Mouse (Mus musculus): ENCODE results near the gene Wrap73.

The Wrap73 gene

DNA sequence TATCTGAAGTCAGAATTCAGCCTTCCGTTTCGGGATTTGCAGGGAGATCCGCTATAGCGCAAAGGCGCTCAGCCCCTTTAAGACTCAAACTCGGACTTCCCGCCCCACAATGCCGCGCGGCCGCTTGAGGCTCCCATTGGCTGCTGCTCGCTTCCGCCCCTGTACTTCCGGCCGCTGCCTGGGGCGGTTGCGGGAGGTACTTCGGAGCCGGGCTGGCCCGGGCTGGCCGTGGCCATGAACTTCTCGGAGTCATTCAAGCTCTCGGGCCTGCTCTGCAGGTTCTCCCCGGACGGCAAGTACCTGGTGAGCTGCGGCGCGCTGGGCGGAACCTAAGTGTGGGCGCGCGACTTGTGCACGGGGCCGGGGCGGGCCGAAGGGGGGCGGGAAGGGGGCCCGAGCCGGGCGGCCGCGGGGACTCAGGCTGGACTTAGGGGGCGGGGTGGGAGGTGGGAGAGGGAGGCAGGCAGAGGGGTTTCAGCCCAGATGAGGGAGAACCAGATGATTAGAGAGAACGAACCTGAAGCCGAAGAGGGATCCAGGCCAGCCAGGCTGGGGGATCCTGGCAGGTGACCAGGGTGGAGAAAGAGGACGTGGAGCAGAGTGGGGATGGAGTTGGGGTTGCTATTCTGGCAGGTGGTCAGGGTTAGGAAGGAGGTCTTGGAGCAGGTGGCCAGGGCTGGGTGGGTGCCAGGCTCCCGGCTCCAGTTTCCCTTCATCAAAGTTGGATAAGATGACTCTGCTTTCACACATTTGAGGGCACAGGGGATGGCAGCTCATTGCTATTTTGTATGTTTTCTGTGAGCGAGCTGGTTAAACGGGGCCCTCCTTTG, at the start of gene Wrap73:
Gene Wrap73 (plus strand): TSS at position 162 of the 830 bp plus-strand sequence.
- peak; percentile 90 for DNase-seq (ENCODE audit: low spot score in 2 of 2)

DNA sequence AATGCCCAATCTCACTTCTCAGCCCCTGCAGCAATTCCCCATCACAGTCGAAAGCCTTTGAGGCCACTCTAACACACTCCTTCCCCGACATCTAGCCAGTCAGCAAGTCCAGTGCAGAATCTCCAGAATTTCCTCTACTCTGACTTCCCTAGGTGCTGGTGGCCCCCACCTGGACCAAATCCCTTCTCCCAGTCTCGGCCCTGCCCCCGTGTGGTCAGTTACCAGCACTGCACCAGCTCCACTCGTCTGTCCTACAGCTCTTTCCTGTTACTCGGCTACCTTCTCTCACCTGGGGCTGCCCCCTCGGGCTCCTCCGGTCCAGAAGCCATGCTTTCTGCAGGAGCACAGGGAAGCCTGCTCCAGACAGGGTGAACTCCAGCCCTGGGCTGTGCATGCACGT, 49.0 kb upstream of the Wrap73 start:
- no peak for DNase-seq (ENCODE audit: low spot score in 2 of 2)

DNA sequence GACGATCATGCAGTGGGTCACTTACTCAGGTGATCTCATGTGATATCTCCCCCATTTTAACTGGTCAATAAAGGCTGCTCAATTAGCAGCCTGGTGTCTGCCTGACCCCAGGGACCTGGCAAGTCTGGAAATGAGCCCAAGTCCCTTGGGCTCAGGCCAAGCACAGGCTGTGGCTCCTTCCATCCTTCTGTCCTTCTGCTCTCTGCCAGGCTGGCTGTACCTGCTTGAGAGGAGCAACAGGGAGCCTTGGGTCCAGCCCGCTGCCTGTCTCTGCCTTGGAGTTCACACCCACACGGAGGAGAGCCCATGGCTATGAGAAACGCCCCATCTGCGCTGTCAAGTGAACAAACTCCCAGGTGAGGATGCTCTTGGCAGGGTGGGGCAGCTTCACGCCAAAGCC, 46.1 kb upstream of the Wrap73 start:
- DNase-seq (ENCODE audit: low spot score in 2 of 2), result no peak

DNA sequence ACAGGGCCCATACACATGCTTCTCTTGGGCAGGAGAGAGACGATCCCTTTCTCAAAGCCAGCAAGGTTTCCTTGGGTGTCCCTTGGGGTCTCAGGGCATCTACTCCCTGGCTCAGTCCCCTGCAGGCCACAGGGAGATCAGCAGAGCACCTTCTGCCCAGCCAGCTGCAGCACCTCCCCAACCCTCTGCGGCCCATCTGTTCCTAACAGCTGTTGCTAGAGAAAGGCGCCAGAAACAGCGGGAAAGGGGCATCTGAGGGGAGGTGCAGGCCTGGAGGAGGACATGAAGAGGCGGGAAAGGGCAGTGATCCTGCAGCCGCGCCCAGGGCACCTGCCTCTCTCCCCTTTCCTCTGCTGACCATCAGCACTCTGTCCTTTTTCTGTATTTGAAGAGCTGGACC, 42.8 kb upstream of the Wrap73 start:
- DNase-seq (ENCODE audit: low spot score in 2 of 2), result no peak

DNA sequence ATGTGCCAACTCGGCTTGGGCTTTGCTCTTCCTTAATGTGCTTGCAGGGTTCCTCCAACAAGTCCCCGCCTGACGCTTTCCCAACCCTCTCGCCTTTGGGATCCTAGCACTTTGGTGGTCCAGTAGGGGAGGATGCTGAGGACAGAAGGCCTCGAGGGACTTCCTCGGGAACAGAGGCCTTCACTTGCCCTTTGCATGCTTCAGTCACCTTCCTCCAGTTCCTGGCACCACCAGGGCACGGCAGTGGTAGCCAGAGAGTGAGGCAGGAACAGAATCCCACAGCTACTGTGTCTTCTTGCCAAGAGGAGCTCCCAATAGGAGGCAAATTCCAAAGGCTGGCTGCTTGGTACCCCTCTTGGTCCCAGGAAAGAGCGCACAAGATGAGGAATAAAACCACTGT, 38.8 kb upstream of the Wrap73 start:
- DNase-seq (ENCODE audit: low spot score in 2 of 2), result no peak

- DNase-seq (ENCODE audit: low spot score in 2 of 2), result no peak
These were observed 38.3 kb upstream of the Wrap73 start for GRCm38 (mm10) chr4:154103912-154104311.

- peak in 1 of 2 experiments; percentile 11 for DNase-seq (ENCODE audit: low spot score in 2 of 2)
These were observed 36.7 kb upstream of the Wrap73 start for GRCm38 (mm10) chr4:154105381-154106001.

DNA sequence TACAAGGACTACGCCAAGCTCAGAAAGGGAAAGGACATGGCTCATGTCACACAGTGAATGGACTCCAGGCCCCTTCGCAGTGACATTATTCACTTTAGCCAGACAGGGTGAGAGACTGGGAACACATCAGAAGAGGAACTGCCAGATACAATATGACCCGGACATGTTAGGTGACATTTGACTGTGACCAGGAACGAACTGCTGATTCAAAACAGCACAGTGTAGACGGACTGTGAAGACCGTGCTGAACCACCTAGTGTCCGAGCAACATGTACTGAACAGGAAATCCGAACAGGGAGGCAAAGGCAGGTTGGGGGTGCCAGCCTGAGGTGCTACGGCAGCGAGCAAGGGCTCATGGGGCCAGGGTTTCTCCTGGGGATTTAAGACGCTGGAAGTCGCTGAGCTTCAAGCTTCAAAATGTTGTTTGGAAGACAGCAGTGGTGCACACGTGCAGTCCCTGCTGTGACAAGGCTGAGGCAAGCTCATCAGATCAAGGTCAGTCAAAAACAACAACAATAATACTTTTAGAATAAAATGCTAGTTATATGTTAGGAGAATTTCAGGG, 35.6 kb upstream of the Wrap73 start:
- DNase-seq (ENCODE audit: low spot score in 2 of 2), result no peak

DNA sequence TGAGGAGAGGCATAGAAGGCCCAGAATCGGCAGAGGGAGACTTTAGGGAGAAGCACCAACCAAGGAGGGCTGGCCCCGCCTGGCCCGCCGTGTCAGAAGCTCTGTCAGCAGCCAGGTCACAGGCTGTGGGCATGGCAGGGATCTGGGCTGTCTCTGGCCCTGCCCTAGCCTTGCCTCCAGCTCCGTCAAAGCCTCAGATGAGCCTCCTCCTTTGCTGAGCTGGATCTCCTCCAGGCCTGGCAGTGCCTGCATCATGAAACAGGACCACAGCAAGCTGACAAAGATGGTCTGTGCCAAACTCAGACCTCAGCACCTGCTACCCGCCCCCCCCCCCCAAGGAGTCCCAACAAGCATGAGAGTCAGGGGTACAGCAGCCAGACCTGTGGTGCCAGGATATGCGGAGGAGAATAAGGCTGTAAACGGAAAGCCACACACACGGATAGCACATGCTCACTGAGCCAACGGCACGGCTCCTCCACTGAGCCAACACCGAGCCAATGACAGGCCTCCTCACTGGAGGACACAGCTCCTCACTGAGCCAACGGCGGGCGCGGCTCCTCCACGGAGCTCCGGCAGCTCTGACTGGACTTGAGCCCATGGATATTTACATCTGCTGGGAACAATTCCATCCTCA, 32.8 kb upstream of the Wrap73 start:
- DNase-seq (ENCODE audit: low spot score in 2 of 2), result no peak

DNA sequence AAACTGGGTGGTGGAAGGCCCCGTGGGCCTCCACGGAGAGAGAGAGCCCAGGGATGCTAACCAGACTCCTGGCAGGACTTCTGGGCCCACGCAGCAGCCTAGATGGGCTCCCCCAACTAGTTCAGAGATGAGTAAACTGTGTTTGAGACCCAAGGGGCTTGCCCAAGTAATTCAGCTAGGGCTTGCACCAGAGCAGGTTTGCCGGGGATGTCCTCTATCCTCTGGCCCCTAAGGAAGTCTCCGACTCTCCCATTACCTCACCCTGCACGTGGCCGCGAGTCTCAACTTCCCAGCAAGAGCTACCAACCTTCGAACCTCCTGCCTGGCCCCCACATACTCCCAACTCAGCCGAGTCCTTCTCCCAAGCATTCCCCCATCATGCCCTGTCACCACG, 32.3 kb upstream of the Wrap73 start:
- DNase-seq (ENCODE audit: low spot score in 2 of 2), result no peak

- DNase-seq (ENCODE audit: low spot score in 2 of 2), result no peak
These were observed 25.8 kb upstream of the Wrap73 start for GRCm38 (mm10) chr4:154116421-154116820.

GRCm38 (mm10) chr4:154118782-154119181, 23.4 kb upstream of the Wrap73 start:
- no peak for DNase-seq (ENCODE audit: low spot score in 2 of 2)

DNA sequence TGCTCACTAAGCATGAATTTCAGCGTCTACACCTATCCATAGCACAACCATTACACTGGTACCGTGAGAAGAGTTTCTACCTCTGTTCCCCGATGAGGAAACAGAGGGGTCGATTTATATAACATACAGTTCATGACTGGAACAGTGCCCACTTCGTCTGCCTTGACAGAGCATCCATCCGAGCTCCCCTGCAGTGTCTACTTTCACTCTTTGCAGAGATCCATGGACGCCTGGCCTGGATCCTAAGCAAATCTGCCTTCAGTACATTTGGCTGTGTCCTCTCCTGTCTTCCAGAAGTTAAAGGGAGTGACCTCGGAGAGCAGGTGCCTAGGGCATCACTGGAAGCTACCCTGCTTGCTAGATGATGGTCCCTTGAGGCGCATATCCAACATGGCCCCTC, 23.0 kb upstream of the Wrap73 start:
- no peak for DNase-seq (ENCODE audit: low spot score in 2 of 2)

GRCm38 (mm10) chr4:154121800-154122199, 20.4 kb upstream of the Wrap73 start:
- no peak for DNase-seq (ENCODE audit: low spot score in 2 of 2)

DNA sequence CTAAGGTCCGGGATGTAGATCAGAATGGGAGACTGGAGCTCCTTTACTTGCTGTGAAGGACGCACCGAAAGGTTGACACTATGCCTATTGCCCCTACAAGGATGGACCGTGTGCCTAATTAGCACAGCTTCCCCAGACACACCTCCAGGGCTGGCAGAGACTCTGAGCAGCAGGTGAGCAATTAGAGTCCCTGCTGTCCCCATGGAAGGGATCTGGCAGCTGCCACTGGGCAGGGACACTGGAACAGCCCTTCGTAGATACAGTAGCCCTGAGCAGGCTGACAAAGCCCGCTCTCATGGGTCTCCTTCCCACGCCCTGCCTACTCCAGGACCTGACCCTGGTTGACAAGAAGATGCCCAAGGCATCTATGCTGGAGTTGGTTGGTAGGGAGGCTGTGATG, 19.8 kb upstream of the Wrap73 start:
- no peak for DNase-seq (ENCODE audit: low spot score in 2 of 2)

GRCm38 (mm10) chr4:154123553-154123952, 18.6 kb upstream of the Wrap73 start:
- no peak for DNase-seq (ENCODE audit: low spot score in 2 of 2)

DNA sequence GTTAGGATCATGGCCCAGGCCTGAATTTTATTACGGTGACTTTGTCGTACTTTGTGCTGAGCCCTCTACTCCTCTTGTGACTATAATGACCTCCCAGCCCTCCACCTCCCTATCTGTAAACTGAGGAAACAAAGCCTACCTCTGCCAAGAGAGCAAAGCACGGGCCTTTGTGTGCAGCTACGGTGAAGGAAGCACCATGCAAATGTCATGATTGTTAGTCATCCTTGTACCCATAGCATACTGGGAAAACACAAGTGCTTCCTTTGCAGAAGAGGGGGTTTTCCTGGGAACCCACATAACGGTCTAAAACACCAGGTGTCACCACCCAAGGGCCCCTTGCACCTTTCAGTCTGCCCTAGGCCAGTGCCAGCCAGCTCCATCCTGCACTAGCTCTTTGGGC, 17.0 kb upstream of the Wrap73 start:
- DNase-seq (ENCODE audit: low spot score in 2 of 2), result no peak

- DNase-seq (ENCODE audit: low spot score in 2 of 2), result no peak
These were observed 14.9 kb upstream of the Wrap73 start for GRCm38 (mm10) chr4:154127273-154127672.

GRCm38 (mm10) chr4:154129950-154130349, 12.2 kb upstream of the Wrap73 start:
- DNase-seq (ENCODE audit: low spot score in 2 of 2), result no peak

DNA sequence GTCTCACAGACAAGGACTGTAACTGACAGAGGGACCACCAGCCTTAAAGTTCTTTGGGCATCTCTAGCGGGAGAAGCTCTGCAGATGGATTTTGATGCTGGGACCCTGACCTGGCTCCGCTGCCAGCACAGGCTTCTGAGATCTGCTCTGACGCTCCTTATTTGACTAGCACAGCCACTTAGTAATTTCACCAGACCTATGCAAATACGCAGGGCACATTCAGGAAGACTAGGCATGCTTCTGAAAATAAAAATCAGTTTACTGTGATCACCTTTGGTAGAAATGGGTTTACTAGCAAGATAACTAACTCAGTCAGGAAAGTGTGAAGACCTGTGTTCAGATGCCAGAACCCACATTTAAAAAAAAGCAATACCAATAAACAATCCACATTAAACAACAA, 10.3 kb upstream of the Wrap73 start:
- no peak for DNase-seq (ENCODE audit: low spot score in 2 of 2)

GRCm38 (mm10) chr4:154134803-154135202, 7.4 kb upstream of the Wrap73 start:
- no peak for DNase-seq (ENCODE audit: low spot score in 2 of 2)

DNA sequence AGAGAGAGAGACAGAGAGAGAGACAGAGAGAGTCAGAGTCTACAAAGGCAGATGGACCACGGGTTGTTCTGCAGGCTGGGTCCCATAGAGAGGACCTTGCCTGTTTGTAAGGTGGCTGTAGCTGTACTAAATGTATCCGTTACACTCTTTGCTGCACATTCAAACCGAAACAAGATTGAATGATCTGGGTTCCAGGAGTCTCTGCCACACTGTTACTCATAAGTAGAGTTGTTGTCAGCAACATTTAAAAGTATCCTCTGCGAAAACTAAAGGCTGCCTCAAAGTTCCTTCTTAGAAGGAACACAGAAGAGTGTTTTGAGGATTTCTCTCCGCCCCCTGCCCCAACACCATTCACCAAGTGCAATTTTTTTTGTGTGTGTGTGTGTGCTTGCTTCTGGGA, 5.0 kb upstream of the Wrap73 start:
- DNase-seq (ENCODE audit: low spot score in 2 of 2), result no peak
